Mouse (Mus musculus): ENCODE data around the gene Scd4. TPM values are rescaled to one million over a fixed set of nuclear protein-coding genes. Genes with fewer than 3 reads are reported as not detected.
"Not testable (repeated sequence)": the region's sequence is repeated elsewhere in the genome, so short reads cannot be mapped to it uniquely, and the experiment has no call there.

Gene Scd4
- total and polyA plus RNA-seq, 3 experiments: 4.6 to 12.6 (median 6.0) TPM

DNA sequence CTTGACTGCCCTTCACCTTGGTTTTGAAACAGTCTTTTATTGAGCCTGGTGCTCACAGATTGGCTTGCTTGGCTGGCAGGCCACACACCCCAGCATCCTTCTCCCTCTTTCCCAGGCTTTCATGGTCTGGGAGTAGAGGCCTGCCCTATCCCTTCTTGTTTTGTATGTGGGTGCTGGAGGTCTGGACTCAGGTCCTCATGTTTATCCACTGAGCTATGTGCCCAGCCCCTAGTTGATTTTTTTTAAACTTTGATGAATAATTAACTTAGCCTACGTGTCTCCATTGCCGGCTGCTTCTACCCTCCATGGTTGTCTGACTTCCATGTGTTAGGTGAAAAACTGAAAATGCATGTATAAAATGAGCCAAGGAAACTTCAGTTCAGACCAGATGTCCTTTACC, 3.3 kb upstream of the Scd4 start:
- TF ChIP-seq CTCF (IDR thresholded peaks at IDR 0.05): no peak
- no peak for TF ChIP-seq EP300 (IDR thresholded peaks at IDR 0.05; ENCODE audit: insufficient read depth, low read depth, low read length)
- no peak for TF ChIP-seq POLR2A (IDR thresholded peaks at IDR 0.05; ENCODE audit: insufficient read depth, low read depth, low read length)
- intact Hi-C loops (cut with DNase I): no loop called here
- no peak overlapping the region for H3K4me3 ChIP-seq
- no peaks in the 10 kb centered on the region for H3K79me2 ChIP-seq (replicated peaks; ENCODE audit: control insufficient read depth, insufficient read depth, low read length)
- no peak for DNase-seq
- H3K27me3 ChIP-seq (ENCODE audit: control insufficient read depth, insufficient read depth, low read length): no peaks in the 10 kb centered on the region
- peaks cover 6% of the 10 kb centered on the region; the same call in 1 of the 2 replicates for H3K4me1 ChIP-seq (ENCODE audit: control insufficient read depth, insufficient read depth, low read length)
- WGBS: 93% methylated on average over 2 of the region's 2 CpGs
- no peak overlapping the region for H3K27ac ChIP-seq
- H3K9ac ChIP-seq (ENCODE audit: low read depth, low read length): no peak overlapping the region
- H3K36me3 ChIP-seq (ENCODE audit: control insufficient read depth, insufficient read depth, low read length): no peaks in the 10 kb centered on the region

DNA sequence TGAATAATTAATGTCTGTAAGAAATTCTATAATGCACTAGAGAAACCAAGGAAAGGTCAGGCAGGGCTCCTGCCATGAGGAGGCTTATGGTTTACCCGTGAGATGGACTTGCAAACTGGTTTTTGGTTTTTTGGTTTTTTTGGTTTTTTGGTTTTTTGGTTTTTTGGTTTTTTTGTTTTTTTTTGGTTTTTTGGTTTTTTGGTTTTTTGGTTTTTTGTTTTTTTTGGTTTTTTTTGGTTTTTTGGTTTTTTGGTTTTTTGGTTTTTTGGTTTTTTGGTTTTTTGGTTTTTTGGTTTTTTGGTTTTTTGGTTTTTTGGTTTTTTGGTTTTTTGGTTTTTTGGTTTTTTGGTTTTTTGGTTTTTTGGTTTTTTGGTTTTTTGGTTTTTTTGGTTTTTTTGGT, 1.8 kb upstream of the Scd4 start:
- H3K4me1 ChIP-seq (ENCODE audit: control insufficient read depth, insufficient read depth, low read length); H3K36me3 ChIP-seq (ENCODE audit: control insufficient read depth, insufficient read depth, low read length); intact Hi-C loops (cut with DNase I); H3K27ac ChIP-seq; H3K9ac ChIP-seq (ENCODE audit: low read depth, low read length); DNase-seq; H3K4me3 ChIP-seq; H3K27me3 ChIP-seq (ENCODE audit: control insufficient read depth, insufficient read depth, low read length); H3K79me2 ChIP-seq (replicated peaks; ENCODE audit: control insufficient read depth, insufficient read depth, low read length): not testable (repeated sequence)
- 96% methylated on average over 1 of the region's 1 CpGs for WGBS

DNA sequence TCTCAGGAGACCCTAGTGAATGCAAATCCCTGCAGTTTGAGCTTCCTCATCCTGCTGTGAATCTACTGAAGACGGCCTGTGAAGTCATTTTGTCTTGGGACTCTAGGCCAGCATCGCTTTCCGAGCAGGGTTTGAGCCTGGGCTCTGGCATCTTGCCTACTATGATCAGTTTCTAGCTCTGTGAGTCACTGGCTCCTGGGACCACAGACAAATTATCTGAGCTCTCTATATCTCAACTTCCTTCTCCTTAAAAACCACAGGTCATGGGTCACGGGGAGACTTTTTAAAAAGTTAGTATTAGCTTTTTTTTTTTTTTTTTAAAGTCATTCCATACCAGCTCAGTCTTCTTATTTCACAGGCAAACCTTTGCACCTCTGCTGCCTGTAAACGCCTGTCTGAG, 981 bp upstream of the Scd4 start:
- Histone ChIP-seq H3K79me2 (replicated peaks; ENCODE audit: control insufficient read depth, insufficient read depth, low read length) (no peaks in the 10 kb centered on the region), H3K36me3 (ENCODE audit: control insufficient read depth, insufficient read depth, low read length) (no peaks in the 10 kb centered on the region), H3K4me1 (ENCODE audit: control insufficient read depth, insufficient read depth, low read length) (peaks cover 6% of the 10 kb centered on the region; the same call in 1 of the 2 replicates), H3K27ac (no peak overlapping the region), H3K4me3 (no peak overlapping the region), H3K27me3 (ENCODE audit: control insufficient read depth, insufficient read depth, low read length) (no peaks in the 10 kb centered on the region), H3K9ac (ENCODE audit: low read depth, low read length) (no peak overlapping the region)
- no peak for DNase-seq
- no peak for TF ChIP-seq CTCF (IDR thresholded peaks at IDR 0.05)
- TF ChIP-seq POLR2A (IDR thresholded peaks at IDR 0.05; ENCODE audit: insufficient read depth, low read depth, low read length): no peak
- no peak for TF ChIP-seq EP300 (IDR thresholded peaks at IDR 0.05; ENCODE audit: insufficient read depth, low read depth, low read length)
- intact Hi-C loops (cut with DNase I): no loop called here
- WGBS: 43% methylated on average over 5 of the region's 5 CpGs

DNA sequence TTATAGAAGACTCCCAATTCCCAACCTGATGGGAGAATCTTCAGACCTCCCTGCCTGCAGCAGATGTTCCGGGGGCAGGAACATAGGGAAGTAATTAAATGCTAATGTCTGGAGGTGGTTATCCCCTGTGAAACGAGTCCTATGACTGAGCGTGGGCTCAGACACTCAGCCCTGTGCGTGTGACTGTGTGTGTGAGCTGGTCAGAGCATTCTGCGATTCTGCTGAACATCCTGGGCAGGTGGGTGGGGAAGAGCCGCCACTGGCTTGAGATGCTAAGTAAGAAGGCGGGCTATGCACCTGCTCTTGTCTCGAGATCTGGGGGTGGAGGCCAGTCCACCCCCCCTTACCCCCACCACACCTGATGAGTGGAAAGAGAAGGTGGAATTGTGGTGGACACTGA, 566 bp upstream of the Scd4 start:
- H3K27ac ChIP-seq: no peak overlapping the region
- H3K4me1 ChIP-seq (ENCODE audit: control insufficient read depth, insufficient read depth, low read length): peaks cover 6% of the 10 kb centered on the region; the same call in 1 of the 2 replicates
- no peaks in the 10 kb centered on the region for H3K27me3 ChIP-seq (ENCODE audit: control insufficient read depth, insufficient read depth, low read length)
- no peaks in the 10 kb centered on the region for H3K36me3 ChIP-seq (ENCODE audit: control insufficient read depth, insufficient read depth, low read length)
- WGBS: 58% methylated on average over 8 of the region's 8 CpGs
- intact Hi-C loops (cut with DNase I): no loop called here
- no peak for DNase-seq
- H3K4me3 ChIP-seq: no peak overlapping the region
- H3K79me2 ChIP-seq (replicated peaks; ENCODE audit: control insufficient read depth, insufficient read depth, low read length): no peaks in the 10 kb centered on the region
- no peak for TF ChIP-seq CTCF (IDR thresholded peaks at IDR 0.05)
- no peak overlapping the region for H3K9ac ChIP-seq (ENCODE audit: low read depth, low read length)

DNA sequence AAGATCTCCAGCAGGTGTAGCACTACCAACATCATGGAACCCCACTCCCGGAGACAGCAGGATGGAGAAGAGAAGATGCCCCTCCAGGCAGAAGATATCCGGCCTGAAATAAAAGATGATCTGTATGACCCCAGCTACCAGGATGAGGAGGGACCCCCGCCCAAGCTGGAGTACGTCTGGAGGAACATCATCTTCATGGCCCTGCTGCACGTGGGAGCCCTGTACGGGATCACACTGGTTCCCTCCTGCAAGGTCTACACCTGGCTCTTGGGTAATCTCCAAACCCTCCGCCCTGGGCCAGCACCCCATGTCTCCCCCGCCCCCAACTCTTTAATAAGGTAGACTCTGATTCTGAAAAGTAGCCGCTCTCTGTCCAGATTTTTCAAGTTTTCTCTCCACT, 1.1 kb downstream of the Scd4 start:
- Histone ChIP-seq H3K79me2 (replicated peaks; ENCODE audit: control insufficient read depth, insufficient read depth, low read length) (no peaks in the 10 kb centered on the region), H3K9ac (ENCODE audit: low read depth, low read length) (no peak overlapping the region), H3K36me3 (ENCODE audit: control insufficient read depth, insufficient read depth, low read length) (no peaks in the 10 kb centered on the region), H3K27ac (no peak overlapping the region), H3K4me3 (no peak overlapping the region), H3K4me1 (ENCODE audit: control insufficient read depth, insufficient read depth, low read length) (peaks cover 6% of the 10 kb centered on the region; the same call in 1 of the 2 replicates), H3K27me3 (ENCODE audit: control insufficient read depth, insufficient read depth, low read length) (no peaks in the 10 kb centered on the region)
- 86% methylated on average over 9 of the region's 9 CpGs for WGBS
- TF ChIP-seq CTCF (IDR thresholded peaks at IDR 0.05) (no peak), POLR2A (IDR thresholded peaks at IDR 0.05; ENCODE audit: insufficient read depth, low read depth, low read length) (no peak), EP300 (IDR thresholded peaks at IDR 0.05; ENCODE audit: insufficient read depth, low read depth, low read length) (no peak)
- no peak for DNase-seq
- intact Hi-C loops (cut with DNase I): no loop called here

DNA sequence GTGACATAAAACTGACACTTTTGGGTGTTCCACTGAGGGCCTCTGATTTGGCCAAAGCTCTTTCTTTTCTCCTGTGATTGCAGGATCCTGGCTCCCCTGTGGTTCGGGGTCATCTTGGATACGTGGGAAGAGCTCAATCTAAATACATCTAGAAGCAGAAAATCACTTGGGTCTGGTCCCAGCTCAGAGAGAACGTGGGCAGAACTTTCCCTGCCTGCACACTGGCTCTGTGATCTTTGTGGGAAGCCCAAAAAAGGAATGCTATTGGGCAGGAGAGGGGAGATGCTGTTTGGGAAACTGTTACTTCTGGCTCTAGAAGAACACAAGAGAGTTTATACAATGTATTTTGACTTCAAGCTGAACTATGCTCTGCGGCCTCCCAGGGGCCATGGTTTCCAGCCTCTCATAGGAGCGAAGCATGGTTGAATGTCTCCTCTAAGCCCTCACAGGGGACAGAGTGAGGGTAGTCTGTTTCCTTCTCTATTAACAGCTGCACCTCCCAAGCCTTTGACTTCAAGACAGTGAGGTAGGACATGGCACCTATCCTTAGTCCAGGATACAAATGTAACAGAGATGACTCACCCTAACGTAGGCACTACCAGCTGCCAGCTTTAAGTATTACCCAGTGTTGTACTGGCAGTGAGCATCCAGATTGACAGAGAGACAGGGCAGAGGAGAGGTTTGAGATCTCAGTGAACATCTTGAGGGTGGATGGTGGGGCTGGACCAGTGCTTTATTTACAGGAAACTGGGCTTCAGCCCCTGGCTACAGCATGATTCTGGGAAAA, 3.2 kb downstream of the Scd4 start:
- DNase-seq: no peak
- Histone ChIP-seq H3K27me3 (ENCODE audit: control insufficient read depth, insufficient read depth, low read length) (no peaks in the 10 kb centered on the region), H3K27ac (no peak overlapping the region), H3K4me3 (no peak overlapping the region), H3K79me2 (replicated peaks; ENCODE audit: control insufficient read depth, insufficient read depth, low read length) (no peaks in the 10 kb centered on the region), H3K9ac (ENCODE audit: low read depth, low read length) (no peak overlapping the region), H3K36me3 (ENCODE audit: control insufficient read depth, insufficient read depth, low read length) (no peaks in the 10 kb centered on the region), H3K4me1 (ENCODE audit: control insufficient read depth, insufficient read depth, low read length) (peaks cover 6% of the 10 kb centered on the region; the same call in 1 of the 2 replicates)
- 70% methylated on average over 6 of the region's 6 CpGs for WGBS
- TF ChIP-seq EP300 (IDR thresholded peaks at IDR 0.05; ENCODE audit: insufficient read depth, low read depth, low read length): no peak
- no peak for TF ChIP-seq POLR2A (IDR thresholded peaks at IDR 0.05; ENCODE audit: insufficient read depth, low read depth, low read length)
- no peak for TF ChIP-seq CTCF (IDR thresholded peaks at IDR 0.05)
- intact Hi-C loops (cut with DNase I): no loop called here

Measured in heart, adult 2 months (tissue).